Mouse (Mus musculus) right cerebral cortex, postnatal 4 days (tissue): Measurements from ENCODE around the gene Golgb1.
A peak's percentile ranks its signal among the peaks of the same experiment; 100 is the strongest.

Experiments used
- DNase-seq: peaks from one replicate; pipeline ENCODE4 v3.0.0-alpha.2; 2022

The Golgb1 gene

DNA sequence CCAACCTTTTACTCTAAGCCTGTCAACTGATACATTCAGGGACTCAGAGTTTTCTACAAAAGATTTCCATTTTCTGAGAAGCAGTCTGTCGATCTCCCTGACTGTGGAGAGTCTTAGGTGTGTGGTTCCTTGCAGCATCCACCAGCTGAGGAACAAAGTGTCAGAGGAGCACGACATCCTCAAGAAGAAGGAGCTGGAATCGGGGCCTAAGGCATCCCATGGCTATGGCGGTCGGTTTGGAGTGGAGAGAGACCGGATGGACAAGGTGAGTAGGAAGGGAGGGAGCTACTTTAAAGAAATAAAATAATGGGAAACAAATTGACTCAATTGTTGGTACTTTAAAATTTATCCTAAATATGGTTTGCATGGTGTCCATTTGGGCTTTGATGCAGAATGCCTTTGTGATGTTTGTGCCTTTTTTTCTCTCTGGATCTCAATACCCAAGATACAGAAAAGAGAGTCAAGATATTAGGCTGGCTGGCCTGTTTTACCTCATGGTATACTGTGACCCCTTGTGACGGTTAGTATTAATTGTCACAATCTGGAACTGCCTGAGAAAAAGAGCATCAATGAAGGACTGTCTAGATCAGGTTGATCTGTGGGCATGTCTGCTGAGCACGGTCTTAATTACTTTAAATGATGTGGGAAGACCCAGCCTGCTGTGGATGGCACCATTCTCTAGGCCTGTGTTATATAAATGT lies 71.7 kb downstream of the Golgb1 start:
- no peak for DNase-seq

DNA sequence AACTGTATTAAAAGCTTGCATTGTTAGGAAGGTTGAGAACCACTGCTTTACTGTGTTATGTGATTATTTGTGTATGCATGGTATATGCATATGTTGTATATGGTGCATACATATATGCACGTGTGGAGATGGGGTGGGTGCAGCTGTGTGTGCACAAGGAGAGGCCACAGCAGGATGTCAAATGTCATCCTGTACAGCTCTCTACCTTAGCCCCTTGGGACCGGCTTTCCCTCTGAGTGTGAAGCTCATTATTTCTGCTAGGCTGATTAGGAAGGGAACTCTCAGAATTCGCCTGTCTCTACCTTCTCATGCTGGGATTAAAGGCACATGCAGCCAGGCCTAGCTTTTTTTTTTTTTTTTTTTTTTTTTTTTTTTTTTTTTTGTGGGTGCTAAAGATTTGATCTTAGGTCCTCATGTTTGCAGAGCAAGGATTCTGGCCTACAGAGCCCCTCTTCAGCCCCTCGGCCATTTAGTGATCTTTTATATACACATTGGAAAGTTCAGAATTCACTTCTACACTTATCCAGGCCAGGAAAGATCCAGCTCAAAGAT lies 72.8 kb downstream of the Golgb1 start:
- no peak for DNase-seq

DNA sequence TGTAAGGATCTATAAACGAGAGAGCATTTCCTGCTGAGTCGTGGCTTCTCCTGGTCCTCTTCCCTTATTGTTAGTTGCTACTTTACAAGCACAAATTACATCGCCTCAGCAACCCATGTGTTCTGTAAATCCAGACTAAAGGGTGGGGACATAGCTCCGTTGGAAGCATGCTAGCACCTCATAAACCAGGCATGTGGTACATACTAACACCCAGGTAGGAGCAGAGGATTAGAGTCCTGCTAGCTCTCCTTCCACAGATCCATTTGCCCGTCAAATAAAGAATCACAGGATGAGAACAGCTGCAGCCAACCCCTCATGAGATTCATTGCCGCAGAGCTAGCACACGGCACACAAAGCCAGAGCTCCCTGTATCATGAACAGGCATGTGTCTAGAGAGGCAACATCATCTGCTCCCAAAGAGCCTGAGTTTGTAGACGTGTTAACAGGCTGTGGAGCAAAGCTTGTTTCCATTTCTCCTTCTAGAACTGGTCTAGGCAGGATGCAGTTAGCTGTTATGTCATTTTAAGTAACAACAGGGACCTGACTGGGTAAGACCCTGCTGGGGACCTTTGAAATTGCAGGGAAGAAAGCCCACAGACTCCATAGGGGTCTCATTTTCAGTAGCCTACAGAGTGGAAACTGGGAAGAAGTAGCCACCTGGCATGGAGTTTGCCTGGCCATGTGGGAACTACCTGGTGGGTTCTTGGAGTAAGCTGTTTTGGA lies 74.8 kb downstream of the Golgb1 start:
- DNase-seq = no peak

DNA sequence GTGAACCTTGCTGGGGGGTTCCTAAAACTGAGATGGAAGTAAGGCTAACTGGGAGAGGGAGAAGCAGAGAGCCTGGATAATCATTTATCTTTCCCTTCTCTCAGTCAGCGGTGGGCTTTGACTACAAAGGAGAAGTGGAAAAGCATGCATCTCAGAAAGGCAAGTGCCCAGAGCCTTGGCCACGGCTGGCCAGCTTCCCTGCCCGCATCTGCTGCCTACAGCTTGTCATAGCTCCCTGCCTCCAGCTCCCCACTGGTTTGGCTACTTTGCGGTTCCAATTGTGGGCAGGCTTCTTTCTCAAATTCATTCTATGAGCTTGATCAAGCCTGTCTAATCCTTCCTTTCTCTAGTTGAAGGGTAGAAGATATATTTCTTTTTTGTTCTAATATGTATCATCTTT lies 76.1 kb downstream of the Golgb1 start:
- DNase-seq = peak; percentile 10

DNA sequence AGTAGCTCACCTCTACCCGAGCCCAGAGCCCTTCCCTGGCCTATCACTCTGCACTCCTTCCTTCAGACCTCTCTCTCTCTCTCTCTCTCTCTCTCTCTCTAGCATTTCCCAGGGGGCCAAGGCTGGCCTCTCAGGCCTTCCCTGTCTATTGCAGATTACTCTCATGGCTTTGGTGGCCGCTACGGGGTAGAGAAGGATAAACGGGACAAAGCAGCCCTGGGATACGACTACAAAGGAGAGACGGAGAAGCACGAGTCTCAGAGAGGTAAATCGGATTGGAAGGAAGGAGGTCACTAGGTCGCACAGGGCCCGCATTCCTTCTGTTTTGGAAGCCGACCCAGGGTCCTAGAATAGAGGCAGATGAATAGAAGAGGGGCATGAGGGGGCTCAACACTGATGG lies 80.2 kb downstream of the Golgb1 start:
- no peak for DNase-seq

DNA sequence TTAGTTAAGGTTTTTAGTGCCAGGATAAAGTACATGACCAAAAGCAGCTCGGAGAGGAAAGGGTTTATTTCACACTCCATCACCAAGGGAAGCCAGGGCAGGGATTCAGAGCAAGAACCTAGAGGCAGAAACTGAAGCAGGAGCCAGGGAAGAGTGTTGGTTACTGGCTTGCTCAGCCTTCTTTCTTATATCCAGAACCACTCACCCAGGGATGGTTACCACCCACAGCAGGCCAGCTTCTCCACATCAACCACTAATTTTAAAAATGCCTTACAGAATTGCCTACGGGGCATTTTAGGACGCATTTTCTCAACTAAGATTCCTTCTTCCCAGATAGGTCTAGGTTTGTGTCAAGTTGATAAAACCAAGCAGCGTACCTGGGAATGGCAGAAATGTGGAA lies 88.5 kb downstream of the Golgb1 start:
- no peak for DNase-seq

DNA sequence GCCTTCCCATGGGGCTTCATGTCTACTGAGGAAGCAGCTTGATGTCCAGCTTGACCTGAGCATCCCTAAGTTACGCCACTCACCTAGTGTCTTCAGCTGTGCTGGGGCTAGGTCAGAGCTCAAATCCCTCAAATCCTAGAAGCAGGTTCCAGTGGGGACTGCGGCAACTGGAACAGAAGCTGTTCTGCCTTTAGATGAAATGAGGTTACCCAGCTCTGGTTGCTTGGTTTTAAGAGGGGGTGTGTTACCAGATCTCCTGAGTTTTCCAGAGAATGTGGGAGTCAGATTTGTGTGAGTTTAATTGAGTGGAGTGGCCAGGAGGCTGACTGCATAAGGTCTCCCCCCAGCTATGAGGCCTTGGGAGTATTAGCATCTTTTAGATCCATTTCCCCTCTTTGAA lies 104.2 kb downstream of the Golgb1 start:
- DNase-seq = no peak
